Mouse (Mus musculus) hindbrain, embryonic 13.5 days (tissue): Measurements from ENCODE around the gene Ppp3ca. TPM values are rescaled to one million over a fixed set of nuclear protein-coding genes. Genes with fewer than 3 reads are reported as not detected.
"Not testable (repeated sequence)": the region's sequence is repeated elsewhere in the genome, so short reads cannot be mapped to it uniquely, and the experiment has no call there.

Source experiments
- ATAC-seq: fragments of 200-750 bp; cut with Nextera tagmentation; 2 replicates; pipeline ENCODE4 v1.8.0; 2017; ENCODE audit warnings: moderate TSS enrichment; ENCODE audit not compliant: low FRiP score
- H3K27ac ChIP-seq: fragments of 300-500 bp; sonication (generic); 2 replicates; pipeline ENCODE4 v1.5.1; 2015; ENCODE audit warnings: inconsistent platforms, mild to moderate bottlenecking, moderate library complexity
- H3K27me3 ChIP-seq: fragments of 300-500 bp; sonication (generic); 2 replicates; pipeline ENCODE4 v1.6.1; 2015; ENCODE audit warnings: mild to moderate bottlenecking, inconsistent platforms
- H3K36me3 ChIP-seq: fragments of 300-500 bp; sonication (generic); 2 replicates; pipeline ENCODE4 v1.6.1; 2015; ENCODE audit warnings: mild to moderate bottlenecking, inconsistent platforms
- H3K4me1 ChIP-seq: fragments of 300-500 bp; sonication (generic); replicated peaks from 2 replicates; pipeline ENCODE4 v1.6.1; 2015; ENCODE audit warnings: inconsistent platforms
- H3K4me2 ChIP-seq: fragments of 300-500 bp; sonication (generic); 2 replicates; pipeline ENCODE4 v1.6.1; 2015; ENCODE audit warnings: inconsistent platforms, mild to moderate bottlenecking, moderate library complexity
- H3K4me3 ChIP-seq: fragments of 300-500 bp; sonication (generic); 2 replicates; pipeline ENCODE4 v1.5.1; 2015; ENCODE audit warnings: mild to moderate bottlenecking, inconsistent platforms
- H3K9ac ChIP-seq: fragments of 300-500 bp; sonication (generic); 2 replicates; pipeline ENCODE4 v1.6.1; 2015; ENCODE audit warnings: mild to moderate bottlenecking, inconsistent platforms
- H3K9me3 ChIP-seq: fragments of 300-500 bp; sonication (generic); 2 replicates; pipeline ENCODE4 v1.6.1; 2016; ENCODE audit warnings: inconsistent platforms
- WGBS: fragments of 180-500 bp; shearing (Covaris S2); methylation state at CpG from one replicate; pipeline ENCODE4 v1.1.7; 2015; 5-methylcytosine and 5-hydroxymethylcytosine counted together
- polyA plus RNA-seq: library from polyadenylated mRNA; unstranded; fragments of >200 nt; fragmentation: Nextera tagmentation; extraction: Ambion mirVana; gene quantifications from 2 replicates; pipeline ENCODE4 v1.2.1, GENCODE M21; 2015

Ppp3ca gene
- polyA plus RNA-seq, 1 experiment from 2014 or later = 134 TPM

DNA sequence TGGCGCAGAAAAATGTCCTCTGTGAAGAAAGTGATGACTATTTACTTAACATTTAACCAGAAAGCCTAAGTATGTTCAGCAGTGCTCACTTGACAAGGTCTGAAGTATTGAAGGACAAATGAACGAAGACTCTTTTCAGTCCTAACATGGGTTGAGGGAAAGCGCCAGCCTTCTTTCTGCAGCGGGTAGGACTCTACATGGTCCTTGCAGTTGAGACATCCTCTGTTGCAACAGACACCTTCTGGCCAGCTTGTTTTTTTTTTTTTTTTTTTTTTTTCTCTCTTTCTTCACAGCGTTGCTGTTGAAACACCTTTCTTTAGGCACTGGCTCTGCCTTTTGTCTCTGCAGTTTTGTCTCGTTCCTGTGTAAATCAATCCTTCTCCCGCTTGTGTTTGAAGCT lies 22.1 kb downstream of the Ppp3ca start:
- H3K9me3 ChIP-seq = no peaks in the 10 kb centered on the region
- H3K9ac ChIP-seq = no peak overlapping the region

DNA sequence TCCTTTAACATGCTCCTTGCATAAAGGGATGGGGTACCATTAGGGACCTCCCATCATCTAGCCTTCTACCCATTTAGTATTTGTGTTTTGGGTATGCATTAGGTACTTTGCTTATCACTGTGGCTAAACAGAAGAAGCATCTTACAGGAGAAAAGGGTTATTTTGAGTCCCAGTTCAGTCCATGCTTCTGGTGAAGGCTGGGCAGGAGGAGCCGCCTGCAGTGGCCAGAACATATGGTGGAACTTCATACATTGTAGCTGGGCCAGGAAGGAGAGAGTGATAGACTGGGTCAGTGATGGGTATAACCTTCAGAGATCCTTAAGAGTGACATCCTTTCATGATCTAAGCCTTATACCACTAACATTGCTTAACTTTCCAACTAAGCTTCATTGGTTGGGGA lies 23.6 kb downstream of the Ppp3ca start:
- no peaks in the 10 kb centered on the region for H3K9me3 ChIP-seq
- no peak for ATAC-seq
- H3K9ac ChIP-seq = no peak overlapping the region
- H3K27me3 ChIP-seq = no peaks in the 10 kb centered on the region
- H3K4me2 ChIP-seq = no peak overlapping the region
- H3K4me1 ChIP-seq = peaks cover 19% of the 10 kb centered on the region
- no peak overlapping the region for H3K27ac ChIP-seq
- WGBS = 93% methylated on average over 1 of the region's 1 CpGs
- no peak overlapping the region for H3K4me3 ChIP-seq
- no peaks in the 10 kb centered on the region for H3K36me3 ChIP-seq

More for the DNA sequence above, 22.1 kb downstream of the Ppp3ca start:
- H3K27me3 ChIP-seq = no peaks in the 10 kb centered on the region
- H3K27ac ChIP-seq = no peak overlapping the region
- H3K4me2 ChIP-seq = no peak overlapping the region
- ATAC-seq = no peak
- H3K36me3 ChIP-seq = no peaks in the 10 kb centered on the region
- 89% methylated on average over 7 of the region's 7 CpGs for WGBS
- H3K4me1 ChIP-seq = peaks cover 20% of the 10 kb centered on the region
- no peak overlapping the region for H3K4me3 ChIP-seq

DNA sequence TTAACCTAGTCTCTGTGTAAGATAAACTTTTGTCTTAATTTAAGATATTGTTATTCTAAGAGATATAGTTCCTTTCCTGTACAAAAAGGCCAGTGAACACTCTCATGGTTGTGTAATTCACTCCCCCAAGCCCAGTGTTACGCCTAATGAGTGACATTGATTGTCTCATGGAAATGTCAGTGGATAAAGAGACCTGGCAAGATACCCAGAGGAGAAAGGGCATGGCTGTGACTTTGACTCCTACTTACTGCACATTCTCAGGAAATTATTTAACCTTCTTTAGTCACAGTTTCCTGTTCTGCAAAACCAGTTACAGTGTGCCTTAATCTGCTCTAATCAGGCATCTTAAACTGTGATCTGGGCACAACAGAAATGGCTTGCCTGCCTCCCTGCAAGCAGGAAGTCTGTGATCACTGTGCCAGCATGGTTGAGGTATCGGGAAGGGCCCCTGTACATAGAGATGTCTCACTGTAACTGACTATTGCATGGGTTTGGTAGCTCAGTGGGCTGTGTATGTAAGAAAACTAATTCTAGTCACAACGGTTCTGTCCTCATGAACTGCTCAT lies 27.8 kb downstream of the Ppp3ca start:
- Histone ChIP-seq H3K4me1 (peaks cover 7% of the 10 kb centered on the region; the same call in 1 of the 2 replicates), H3K4me2 (no peak overlapping the region), H3K27me3 (no peaks in the 10 kb centered on the region), H3K36me3 (no peaks in the 10 kb centered on the region), H3K9ac (no peak overlapping the region), H3K9me3 (no peaks in the 10 kb centered on the region), H3K27ac (no peak overlapping the region), H3K4me3 (no peak overlapping the region)
- ATAC-seq = no peak
- 80% methylated on average over 3 of the region's 3 CpGs for WGBS

DNA sequence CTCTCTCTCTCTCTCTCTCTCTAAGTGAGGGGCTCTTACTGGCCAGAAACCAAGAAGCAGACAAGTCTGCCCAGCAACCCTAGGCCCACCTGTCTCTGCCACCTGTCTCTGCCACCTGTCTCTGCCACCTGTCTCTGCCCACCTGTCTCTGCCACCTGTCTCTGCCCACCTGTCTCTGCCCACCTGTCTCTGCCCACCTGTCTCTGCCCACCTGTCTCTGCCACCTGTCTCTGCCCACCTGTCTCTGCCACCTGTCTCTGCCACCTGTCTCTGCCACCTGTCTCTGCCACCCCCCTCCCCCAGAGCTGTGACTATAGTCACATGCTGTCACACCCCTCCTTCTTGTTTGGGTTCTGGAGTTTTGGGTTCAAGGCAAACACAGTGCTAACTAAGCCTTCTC lies 29.8 kb downstream of the Ppp3ca start:
- H3K9me3 ChIP-seq, H3K27ac ChIP-seq, H3K36me3 ChIP-seq, ATAC-seq, H3K27me3 ChIP-seq, H3K4me3 ChIP-seq, H3K9ac ChIP-seq, H3K4me2 ChIP-seq: not testable (repeated sequence)
- H3K4me1 ChIP-seq = peaks cover 13% of the 10 kb centered on the region; the same call in 1 of the 2 replicates

DNA sequence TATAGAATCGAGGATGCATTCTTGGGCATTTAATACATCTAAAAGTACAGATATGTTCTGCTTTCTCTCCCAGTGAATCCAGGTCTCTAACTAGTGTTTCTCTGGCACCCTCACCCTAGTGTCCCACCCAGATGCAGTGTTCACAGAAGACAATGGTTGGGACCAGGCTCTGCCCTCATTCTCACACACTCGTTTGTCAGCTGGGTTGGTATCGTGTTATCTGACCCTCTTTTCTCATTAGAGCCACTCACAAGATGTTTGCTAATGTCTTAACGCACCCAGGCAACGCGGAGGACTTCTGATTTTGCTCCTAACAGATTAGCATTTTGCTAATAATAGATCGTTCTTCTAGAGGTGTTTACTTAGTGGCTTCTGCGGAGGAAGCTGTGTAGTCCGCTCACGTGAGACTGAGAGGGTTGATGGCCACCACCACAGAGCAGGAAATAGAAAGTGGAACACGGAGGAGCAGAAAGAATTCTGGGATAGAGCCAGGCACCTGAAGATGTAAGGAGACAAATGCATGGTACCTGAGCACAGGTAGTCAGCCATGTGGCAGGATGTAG lies 30.6 kb downstream of the Ppp3ca start:
- H3K9ac ChIP-seq = no peak overlapping the region
- no peaks in the 10 kb centered on the region for H3K36me3 ChIP-seq
- WGBS = 65% methylated on average over 11 of the region's 11 CpGs
- H3K4me2 ChIP-seq = no peak overlapping the region
- H3K27ac ChIP-seq = no peak overlapping the region
- no peaks in the 10 kb centered on the region for H3K9me3 ChIP-seq
- no peak for ATAC-seq
- peaks cover 22% of the 10 kb centered on the region for H3K4me1 ChIP-seq
- no peaks in the 10 kb centered on the region for H3K27me3 ChIP-seq
- no peak overlapping the region for H3K4me3 ChIP-seq

DNA sequence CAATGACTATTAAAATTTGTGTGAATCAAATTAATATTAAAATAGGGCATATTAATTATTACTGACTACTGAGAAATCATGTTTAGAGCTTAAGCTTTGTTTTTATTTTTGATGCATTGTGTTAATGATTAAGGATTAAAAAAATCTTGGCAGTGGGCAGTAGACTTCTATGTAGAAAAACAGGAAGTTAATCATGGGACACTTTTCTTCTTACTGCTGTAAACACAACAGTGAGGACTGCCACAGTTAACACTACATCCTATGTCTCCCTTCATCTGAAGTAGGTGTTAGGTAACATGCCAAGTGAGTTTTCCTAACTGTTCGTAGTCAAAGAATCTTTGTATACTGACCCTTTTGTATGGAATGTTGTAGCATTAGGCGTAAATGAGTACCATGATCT lies 32.9 kb downstream of the Ppp3ca start:
- no peak overlapping the region for H3K4me3 ChIP-seq
- no peak overlapping the region for H3K4me2 ChIP-seq
- no peak overlapping the region for H3K9ac ChIP-seq
- peaks cover 28% of the 10 kb centered on the region for H3K4me1 ChIP-seq
- H3K36me3 ChIP-seq = no peaks in the 10 kb centered on the region
- no peak overlapping the region for H3K27ac ChIP-seq
- H3K27me3 ChIP-seq = no peaks in the 10 kb centered on the region
- H3K9me3 ChIP-seq = no peaks in the 10 kb centered on the region
- WGBS = 91% methylated on average over 2 of the region's 2 CpGs
- ATAC-seq = no peak

DNA sequence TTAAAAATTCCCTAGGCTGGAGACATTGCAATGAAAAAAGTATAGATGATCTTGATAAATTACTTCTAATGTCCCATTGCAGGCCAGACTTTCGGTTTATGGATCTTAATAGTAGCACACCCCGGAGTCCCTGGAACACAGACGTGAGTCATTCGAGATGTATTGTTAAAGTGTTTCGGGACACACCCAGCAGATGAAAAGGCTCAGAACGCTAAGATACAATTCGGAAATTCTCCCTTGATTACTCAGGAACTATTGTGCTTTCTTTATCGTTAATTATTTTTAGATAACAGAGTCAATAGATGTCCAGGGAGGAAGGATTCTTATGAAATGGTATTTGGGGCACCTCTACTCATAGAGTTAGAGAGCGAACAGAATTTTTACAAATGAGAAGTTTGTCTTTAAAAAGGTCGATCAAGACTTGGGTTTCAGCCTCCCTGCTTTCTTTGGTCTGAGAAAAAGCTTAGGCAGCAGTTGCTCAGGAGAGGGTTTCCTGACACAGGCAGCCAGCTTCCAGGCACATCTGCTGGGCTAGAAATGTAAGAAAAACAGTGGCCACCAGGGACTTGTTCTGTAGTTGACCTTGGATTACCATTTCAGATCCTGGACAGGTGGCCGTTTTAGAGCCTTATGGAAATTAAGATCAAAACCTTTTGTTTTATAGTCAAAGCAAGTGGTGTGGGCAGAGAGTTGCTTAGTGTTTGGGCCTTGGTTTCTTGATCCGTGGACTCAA lies 34.8 kb downstream of the Ppp3ca start:
- no peak for ATAC-seq

DNA sequence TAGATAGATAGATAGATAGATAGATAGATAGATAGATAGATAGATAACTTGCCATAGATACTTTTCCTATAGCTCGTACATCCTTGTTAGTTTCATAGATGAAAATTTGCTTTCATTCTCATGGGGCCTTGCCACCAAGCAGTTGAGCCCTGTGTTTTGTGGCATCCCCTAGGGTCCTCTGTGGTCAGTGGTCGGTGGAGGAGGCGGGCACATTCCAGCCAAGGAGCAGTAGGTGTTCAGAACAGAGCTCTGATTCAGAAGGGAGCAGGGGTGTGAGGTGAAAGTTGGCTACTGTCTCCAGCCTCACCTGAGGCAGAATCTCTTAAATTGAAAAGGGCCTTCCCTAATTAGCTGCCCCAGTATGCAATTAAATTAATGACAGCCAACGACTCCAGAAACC lies 36.1 kb downstream of the Ppp3ca start:
- Histone ChIP-seq H3K9me3 (no peaks in the 10 kb centered on the region), H3K4me1 (peaks cover 32% of the 10 kb centered on the region), H3K4me2 (no peak overlapping the region), H3K27me3 (no peaks in the 10 kb centered on the region), H3K27ac (no peak overlapping the region), H3K4me3 (no peak overlapping the region), H3K36me3 (no peaks in the 10 kb centered on the region), H3K9ac (no peak overlapping the region)
- no peak for ATAC-seq
- 77% methylated on average over 4 of the region's 4 CpGs for WGBS

More for the DNA sequence above, 34.8 kb downstream of the Ppp3ca start:
- H3K9ac ChIP-seq = no peak overlapping the region
- H3K4me1 ChIP-seq = peaks cover 29% of the 10 kb centered on the region
- no peak overlapping the region for H3K27ac ChIP-seq
- 69% methylated on average over 12 of the region's 12 CpGs for WGBS
- H3K36me3 ChIP-seq = no peaks in the 10 kb centered on the region
- H3K27me3 ChIP-seq = no peaks in the 10 kb centered on the region
- H3K4me2 ChIP-seq = no peak overlapping the region
- H3K4me3 ChIP-seq = no peak overlapping the region
- no peaks in the 10 kb centered on the region for H3K9me3 ChIP-seq

DNA sequence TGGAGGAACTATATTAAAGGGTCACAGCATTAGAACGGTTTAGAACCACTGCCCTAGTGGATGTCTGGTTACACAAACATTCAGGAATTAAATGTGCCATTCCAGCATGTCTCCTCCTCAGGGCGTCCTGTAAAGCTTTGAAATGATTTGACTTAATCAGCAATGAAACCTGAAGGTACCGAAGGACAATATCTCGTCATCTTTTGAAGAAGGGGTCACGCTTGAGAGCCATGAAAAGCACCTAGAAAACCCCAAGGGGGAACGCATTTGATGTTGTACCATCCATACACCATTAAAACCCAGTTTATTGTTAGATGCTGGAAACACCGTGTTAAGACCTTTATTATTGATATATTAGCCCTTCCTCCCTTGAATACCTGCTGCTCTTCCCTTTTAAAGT lies 36.8 kb downstream of the Ppp3ca start:
- Histone ChIP-seq H3K4me1 (peaks cover 32% of the 10 kb centered on the region), H3K36me3 (no peaks in the 10 kb centered on the region), H3K9me3 (no peaks in the 10 kb centered on the region), H3K4me3 (no peak overlapping the region), H3K27me3 (no peaks in the 10 kb centered on the region), H3K9ac (no peak overlapping the region), H3K4me2 (no peak overlapping the region), H3K27ac (no peak overlapping the region)
- ATAC-seq = no peak
- WGBS = 68% methylated on average over 7 of the region's 7 CpGs

DNA sequence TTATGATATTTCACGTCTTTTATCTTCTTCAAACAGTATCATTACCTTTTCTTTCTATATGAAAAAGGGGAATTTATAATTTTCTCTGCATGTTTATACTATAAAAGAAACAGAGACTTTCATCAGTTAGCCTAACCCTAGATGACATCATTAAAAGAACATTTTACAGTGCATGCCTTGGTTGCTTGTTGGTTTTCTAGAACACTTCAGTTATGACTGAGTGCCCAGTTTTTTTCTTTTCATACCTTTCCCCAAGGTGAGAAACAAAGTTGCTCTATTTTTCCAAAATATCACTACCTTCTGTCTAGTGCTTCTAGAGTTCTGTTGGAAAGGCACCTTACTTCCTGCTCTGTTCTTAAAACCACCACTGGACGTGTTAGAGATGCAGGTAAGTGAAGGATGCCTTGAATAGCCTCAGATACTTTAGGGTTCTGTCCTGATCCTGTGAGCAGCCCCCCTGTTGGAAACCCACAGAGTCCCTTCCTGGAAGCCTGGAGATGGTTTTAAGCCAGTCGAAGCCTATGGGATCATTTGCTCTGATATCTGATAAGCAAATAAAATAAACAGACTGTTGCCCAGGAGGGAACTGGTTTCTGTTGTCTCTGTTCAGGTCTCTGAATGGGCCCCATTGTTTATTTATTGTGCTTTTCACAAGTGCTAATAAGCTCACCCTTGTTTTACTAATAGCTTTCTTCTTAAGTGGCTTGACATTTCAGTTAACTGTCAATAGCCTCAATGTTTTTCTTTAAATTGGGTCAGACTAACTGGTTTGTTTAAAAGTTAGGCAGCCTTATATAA lies 37.5 kb downstream of the Ppp3ca start:
- no peak for ATAC-seq
- Histone ChIP-seq H3K4me3 (no peak overlapping the region), H3K4me2 (no peak overlapping the region), H3K27ac (no peak overlapping the region), H3K4me1 (peaks cover 32% of the 10 kb centered on the region), H3K9me3 (no peaks in the 10 kb centered on the region), H3K27me3 (no peaks in the 10 kb centered on the region), H3K9ac (no peak overlapping the region), H3K36me3 (no peaks in the 10 kb centered on the region)
- 57% methylated on average over 3 of the region's 3 CpGs for WGBS

DNA sequence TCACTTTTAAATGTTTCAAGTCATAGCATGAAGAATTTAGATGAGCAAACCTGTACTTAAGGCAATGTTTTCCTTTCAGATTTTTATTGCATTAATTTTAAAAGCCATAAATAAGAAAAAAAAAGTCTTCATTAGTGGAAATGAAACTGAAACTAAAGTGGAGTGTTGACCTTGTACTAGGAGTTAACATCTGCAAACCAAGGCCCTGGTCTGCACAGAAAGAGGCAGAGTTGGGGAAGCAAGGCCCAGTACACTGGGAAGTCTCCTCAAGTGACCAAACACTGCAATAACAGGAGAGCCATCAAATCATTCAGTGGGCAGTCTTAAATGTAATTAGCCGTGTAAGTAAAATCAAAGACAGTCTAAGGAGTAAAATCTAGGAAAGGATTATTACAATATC lies 38.3 kb downstream of the Ppp3ca start:
- H3K9ac ChIP-seq = no peak overlapping the region
- H3K4me2 ChIP-seq = no peak overlapping the region
- H3K4me3 ChIP-seq = no peak overlapping the region
- WGBS = 82% methylated on average over 1 of the region's 1 CpGs
- no peaks in the 10 kb centered on the region for H3K9me3 ChIP-seq
- H3K36me3 ChIP-seq = no peaks in the 10 kb centered on the region
- H3K4me1 ChIP-seq = peaks cover 32% of the 10 kb centered on the region
- no peak overlapping the region for H3K27ac ChIP-seq
- H3K27me3 ChIP-seq = no peaks in the 10 kb centered on the region
- ATAC-seq = no peak

DNA sequence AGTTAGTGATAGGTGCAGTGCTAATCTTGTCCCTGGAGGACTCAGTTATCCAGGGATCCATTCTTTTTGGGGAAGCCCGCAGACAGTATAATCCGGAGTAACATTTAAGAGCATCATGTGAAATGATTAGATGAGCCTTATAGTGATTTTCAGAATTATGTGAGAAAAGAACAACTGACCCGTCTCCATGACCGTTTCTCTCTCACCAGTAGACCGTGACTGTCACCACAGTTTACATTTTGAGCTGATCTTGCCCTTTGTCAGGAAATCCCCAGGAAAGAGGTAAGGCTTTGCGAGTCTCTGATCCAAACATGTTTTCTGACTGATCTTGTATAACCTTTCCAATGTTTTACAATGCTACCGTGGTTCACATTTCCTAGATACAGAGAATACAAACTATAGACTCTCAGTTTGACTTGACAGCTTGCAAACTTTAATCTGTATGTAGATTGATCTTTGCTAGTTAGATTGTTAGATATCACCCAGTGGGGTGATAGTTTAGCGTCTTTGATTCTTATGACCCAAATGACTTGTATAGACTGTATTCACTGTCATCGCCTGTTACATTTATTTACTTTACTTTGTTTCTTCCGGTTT lies 40.5 kb downstream of the Ppp3ca start:
- Histone ChIP-seq H3K27ac (no peak overlapping the region), H3K4me1 (peaks cover 18% of the 10 kb centered on the region), H3K36me3 (no peaks in the 10 kb centered on the region), H3K9me3 (no peaks in the 10 kb centered on the region), H3K9ac (no peak overlapping the region), H3K4me2 (no peak overlapping the region), H3K27me3 (no peaks in the 10 kb centered on the region), H3K4me3 (no peak overlapping the region)
- WGBS = 72% methylated on average over 10 of the region's 10 CpGs
- no peak for ATAC-seq
